Mouse (Mus musculus): ENCODE measurements at regions not wholly inside any gene's neighbourhood (a gene's known extent, or its start where the extent isn't known, plus 50 kb on each side); places are given as distances from the start of the nearest gene placed in this dataset.
A peak's percentile ranks its signal among the peaks of the same experiment; 100 is the strongest.

GRCm38 (mm10) chr10:111558675-111559340, 52.7 kb downstream of the Phlda1 start:
- DNase-seq (ENCODE audit: low spot score), result no peak

- DNase-seq (ENCODE audit: low spot score), result no peak
These were observed 53.5 kb downstream of the Phlda1 start for GRCm38 (mm10) chr10:111559341-111560246.

GRCm38 (mm10) chr10:111562628-111563027, 56.5 kb downstream of the Phlda1 start:
- no peak for DNase-seq (ENCODE audit: low spot score)

GRCm38 (mm10) chr10:111566873-111567381, 60.8 kb downstream of the Phlda1 start:
- DNase-seq (ENCODE audit: low spot score), result peak; percentile 37

- DNase-seq (ENCODE audit: low spot score), result no peak
These were observed 64.6 kb downstream of the Phlda1 start for GRCm38 (mm10) chr10:111570501-111571258.

- DNase-seq (ENCODE audit: low spot score), result no peak
These were observed 68.1 kb downstream of the Phlda1 start for GRCm38 (mm10) chr10:111574231-111574630.

GRCm38 (mm10) chr10:111574812-111575211, 68.7 kb downstream of the Phlda1 start:
- DNase-seq (ENCODE audit: low spot score), result no peak

- DNase-seq (ENCODE audit: low spot score), result no peak
These were observed 69.2 kb downstream of the Phlda1 start for GRCm38 (mm10) chr10:111575256-111575655.

- no peak for DNase-seq (ENCODE audit: low spot score)
These were observed 69.8 kb downstream of the Phlda1 start for GRCm38 (mm10) chr10:111575926-111576325.

GRCm38 (mm10) chr10:111576395-111577069, 70.4 kb downstream of the Phlda1 start:
- DNase-seq (ENCODE audit: low spot score), result no peak

GRCm38 (mm10) chr10:111578536-111578935, 72.5 kb downstream of the Phlda1 start:
- no peak for DNase-seq (ENCODE audit: low spot score)

GRCm38 (mm10) chr10:111579481-111579880, 73.4 kb downstream of the Phlda1 start:
- DNase-seq (ENCODE audit: low spot score), result no peak

GRCm38 (mm10) chr10:111580401-111581100, 74.5 kb downstream of the Phlda1 start:
- no peak for DNase-seq (ENCODE audit: low spot score)

- no peak for DNase-seq (ENCODE audit: low spot score)
These were observed 75.8 kb downstream of the Phlda1 start for GRCm38 (mm10) chr10:111581847-111582246.

- peak; percentile 45 for DNase-seq (ENCODE audit: low spot score)
These were observed 76.4 kb downstream of the Phlda1 start for GRCm38 (mm10) chr10:111582321-111583123.

- no peak for DNase-seq (ENCODE audit: low spot score)
These were observed 77.1 kb downstream of the Phlda1 start for GRCm38 (mm10) chr10:111583124-111583743.

- DNase-seq (ENCODE audit: low spot score), result no peak
These were observed 77.7 kb downstream of the Phlda1 start for GRCm38 (mm10) chr10:111583744-111584152.

GRCm38 (mm10) chr10:111587891-111588611, 82.0 kb downstream of the Phlda1 start:
- DNase-seq (ENCODE audit: low spot score), result no peak

GRCm38 (mm10) chr10:111589186-111589585, 83.1 kb downstream of the Phlda1 start:
- DNase-seq (ENCODE audit: low spot score), result no peak

All from ovary, postnatal 14 days (tissue).